Mouse (Mus musculus) hindbrain, embryonic 15.5 days (tissue): ENCODE measurements around the gene Lrrc61. TPM values are rescaled to one million over a fixed set of nuclear protein-coding genes. Genes with fewer than 3 reads are reported as not detected.

ENCODE experiments used
- ATAC-seq: fragments of 200-750 bp; cut with Nextera tagmentation; 2 replicates; pipeline ENCODE4 v1.8.0; 2017; ENCODE audit warnings: low read depth, moderate number of reproducible peaks, moderate TSS enrichment; ENCODE audit not compliant: low FRiP score
- H3K27ac ChIP-seq: fragments of 300-500 bp; sonication (generic); replicated peaks from 2 replicates; pipeline ENCODE4 v1.5.1; 2015; ENCODE audit warnings: mild to moderate bottlenecking, inconsistent platforms
- H3K27me3 ChIP-seq: fragments of 300-500 bp; sonication (generic); 2 replicates; pipeline ENCODE4 v1.6.1; 2015; ENCODE audit warnings: control low read depth, inconsistent platforms
- H3K36me3 ChIP-seq: fragments of 300-500 bp; sonication (generic); 2 replicates; pipeline ENCODE4 v1.6.1; 2015; ENCODE audit warnings: control low read depth, inconsistent platforms
- H3K4me1 ChIP-seq: fragments of 300-500 bp; sonication (generic); replicated peaks from 2 replicates; pipeline ENCODE4 v1.6.1; 2015; ENCODE audit warnings: control low read depth, inconsistent platforms
- H3K4me2 ChIP-seq: fragments of 300-500 bp; sonication (generic); 2 replicates; pipeline ENCODE4 v1.6.1; 2015; ENCODE audit warnings: moderate library complexity, mild to moderate bottlenecking, inconsistent platforms
- H3K4me3 ChIP-seq: fragments of 300-500 bp; sonication (generic); 2 replicates; pipeline ENCODE4 v1.5.1; 2015; ENCODE audit warnings: mild to moderate bottlenecking, inconsistent platforms
- H3K9ac ChIP-seq: fragments of 300-500 bp; sonication (generic); 2 replicates; pipeline ENCODE4 v1.6.1; 2015; ENCODE audit warnings: inconsistent platforms
- H3K9me3 ChIP-seq: fragments of 300-500 bp; sonication (generic); 2 replicates; pipeline ENCODE4 v1.6.1; 2016; ENCODE audit warnings: control low read depth, inconsistent platforms
- WGBS: fragments of 180-500 bp; shearing (Covaris S2); methylation state at CpG from one replicate; pipeline ENCODE4 v1.1.7; 2015; 5-methylcytosine and 5-hydroxymethylcytosine counted together
- polyA plus RNA-seq: library from polyadenylated mRNA; unstranded; fragments of >200 nt; fragmentation: Nextera tagmentation; extraction: Ambion mirVana; gene quantifications from 2 replicates; pipeline ENCODE4 v1.2.1, GENCODE M21; 2015

Lrrc61 gene
- polyA plus RNA-seq, 1 experiment from 2014 or later = 29.2 TPM

DNA sequence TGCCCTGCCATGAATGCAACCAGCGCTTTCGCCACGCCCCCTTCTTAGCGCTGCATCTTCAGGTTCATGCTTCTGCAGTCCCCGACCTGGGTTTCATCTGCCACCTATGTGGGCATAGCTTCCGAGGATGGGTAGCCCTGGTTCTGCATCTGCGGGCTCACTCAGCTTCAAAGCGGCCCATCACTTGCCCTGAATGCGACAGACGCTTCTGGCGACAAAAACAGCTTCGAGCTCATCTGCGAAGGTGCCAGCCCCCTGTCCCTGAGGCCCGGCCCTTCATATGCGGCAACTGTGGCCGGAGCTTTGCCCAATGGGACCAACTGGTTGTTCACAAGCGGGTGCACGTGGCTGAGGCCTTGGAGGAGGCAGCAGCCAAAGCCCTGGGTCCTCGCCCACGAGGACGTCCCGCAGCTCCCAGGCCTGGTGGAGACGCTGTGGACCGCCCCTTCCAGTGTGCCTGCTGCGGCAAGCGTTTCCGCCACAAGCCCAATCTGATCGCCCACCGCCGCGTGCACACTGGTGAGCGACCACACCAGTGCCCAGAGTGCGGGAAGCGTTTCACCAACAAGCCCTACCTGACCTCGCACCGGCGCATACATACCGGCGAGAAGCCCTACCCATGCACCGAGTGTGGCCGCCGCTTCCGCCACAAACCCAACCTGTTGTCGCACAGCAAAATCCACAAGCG is 42.1 kb downstream of the Lrrc61 start:
- no peak overlapping the region for H3K4me3 ChIP-seq
- no peaks in the 10 kb centered on the region for H3K27me3 ChIP-seq
- H3K9me3 ChIP-seq = peaks cover 22% of the 10 kb centered on the region
- WGBS = 96% methylated on average over 45 of the region's 45 CpGs
- peaks cover 31% of the 10 kb centered on the region for H3K4me1 ChIP-seq
- H3K27ac ChIP-seq = no peak overlapping the region
- no peak overlapping the region for H3K9ac ChIP-seq
- H3K4me2 ChIP-seq = no peak overlapping the region
- H3K36me3 ChIP-seq = peaks cover 46% of the 10 kb centered on the region
- ATAC-seq = no peak

DNA sequence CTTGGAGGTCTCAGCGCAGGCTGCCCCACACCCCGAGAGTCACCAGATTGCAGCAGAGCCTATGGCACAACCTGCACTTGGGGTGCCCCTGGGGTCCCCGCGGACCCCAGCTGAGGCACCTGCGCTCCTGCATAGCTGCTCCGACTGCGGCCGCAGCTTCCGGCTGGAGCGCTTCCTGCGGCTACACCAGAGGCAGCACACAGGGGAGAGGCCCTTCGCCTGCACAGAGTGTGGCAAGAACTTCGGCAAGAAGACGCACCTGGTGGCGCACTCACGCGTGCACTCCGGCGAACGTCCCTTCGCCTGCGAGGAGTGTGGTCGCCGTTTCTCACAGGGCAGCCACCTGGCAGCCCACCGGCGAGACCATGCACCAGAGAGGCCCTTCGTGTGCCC is 42.6 kb downstream of the Lrrc61 start:
- Histone ChIP-seq H3K4me1 (peaks cover 31% of the 10 kb centered on the region), H3K9ac (no peak overlapping the region), H3K4me3 (no peak overlapping the region), H3K36me3 (peaks cover 46% of the 10 kb centered on the region), H3K27ac (no peak overlapping the region), H3K9me3 (peaks cover 22% of the 10 kb centered on the region), H3K27me3 (no peaks in the 10 kb centered on the region), H3K4me2 (no peak overlapping the region)
- no peak for ATAC-seq
- WGBS = 97% methylated on average over 27 of the region's 27 CpGs

DNA sequence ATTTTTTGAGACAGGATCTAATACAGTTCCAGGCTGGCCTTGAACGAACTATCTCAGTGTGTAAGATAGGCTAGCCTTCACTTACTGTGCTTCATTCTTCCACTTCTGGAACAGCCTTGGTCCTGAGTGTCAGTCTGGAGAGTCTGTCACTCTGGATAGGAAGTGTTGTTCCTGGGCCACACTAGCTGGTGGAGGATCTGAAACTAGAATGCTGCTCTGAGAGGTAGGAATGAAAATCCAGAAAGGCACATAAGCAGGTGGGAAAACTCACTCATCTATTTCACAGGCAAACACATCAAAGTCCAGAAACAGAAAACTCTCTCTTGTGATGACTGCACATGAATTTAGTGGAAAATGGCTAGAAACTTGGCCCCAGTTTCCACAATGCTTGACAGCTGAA is 46.0 kb downstream of the Lrrc61 start:
- peaks cover 21% of the 10 kb centered on the region for H3K4me1 ChIP-seq
- H3K27me3 ChIP-seq = no peaks in the 10 kb centered on the region
- peak overlapping the region; percentile 95 for H3K27ac ChIP-seq
- H3K9ac ChIP-seq = no peak overlapping the region
- ATAC-seq = no peak
- H3K4me3 ChIP-seq = no peak overlapping the region
- WGBS = 95% methylated on average over 1 of the region's 1 CpGs
- peaks cover 22% of the 10 kb centered on the region for H3K9me3 ChIP-seq
- H3K36me3 ChIP-seq = peaks cover 46% of the 10 kb centered on the region
- no peak overlapping the region for H3K4me2 ChIP-seq

GRCm38 (mm10) chr6:48601271-48602079 is 46.9 kb downstream of the Lrrc61 start, which contains the start of gene Zfp775:
TSS of gene Zfp775 (plus strand) at chr6:48602063.
- 4% methylated on average over 42 of the region's 42 CpGs for WGBS

DNA sequence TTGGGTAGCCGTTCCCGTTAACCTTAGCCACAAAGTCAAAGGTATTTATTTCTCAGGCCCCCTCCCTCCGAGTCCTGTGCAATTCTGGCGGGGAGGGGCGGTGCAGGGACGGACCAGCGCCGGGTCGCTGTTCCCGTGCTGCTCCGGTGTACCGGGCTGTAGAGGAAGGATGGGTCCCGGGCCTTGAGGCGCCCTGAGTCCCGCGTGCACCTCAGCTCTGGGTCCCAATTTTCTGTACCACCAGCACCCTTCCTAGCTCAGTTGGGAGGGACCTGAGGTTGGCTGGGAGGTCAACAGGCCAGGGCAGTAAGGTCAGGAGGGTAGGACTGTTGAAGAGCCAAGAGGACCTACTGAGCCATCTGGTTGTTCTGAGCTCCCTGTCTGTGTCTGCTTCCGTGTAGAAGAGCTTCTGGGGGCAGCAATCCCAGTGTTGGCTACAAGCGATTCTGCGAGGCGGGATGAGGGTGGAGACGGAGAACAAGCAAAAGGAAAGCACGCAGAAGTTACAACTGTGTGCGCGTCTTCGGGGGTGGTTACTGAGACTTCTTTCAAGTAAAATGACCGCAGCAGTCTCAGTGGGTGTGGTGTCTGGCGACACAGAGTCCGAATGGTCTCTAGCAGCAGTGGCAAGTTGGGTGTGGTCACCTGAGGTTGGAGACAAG is 47.6 kb downstream of the Lrrc61 start:
- peak overlapping the region; percentile 95 for H3K27ac ChIP-seq
- ATAC-seq = peak; percentile 89
- peaks cover 30% of the 10 kb centered on the region for H3K36me3 ChIP-seq
- peaks cover 8% of the 10 kb centered on the region for H3K9me3 ChIP-seq
- peak overlapping the region; percentile 65 for H3K4me3 ChIP-seq
- H3K9ac ChIP-seq = peak overlapping the region; percentile 99
- H3K4me1 ChIP-seq = peaks cover 21% of the 10 kb centered on the region
- H3K27me3 ChIP-seq = no peaks in the 10 kb centered on the region
- peak overlapping the region; percentile 93 for H3K4me2 ChIP-seq
- WGBS = 0% methylated on average over 28 of the region's 28 CpGs

More at GRCm38 (mm10) chr6:48601271-48602079, 46.9 kb downstream of the Lrrc61 start, which contains the start of gene Zfp775:
- Histone ChIP-seq H3K27ac (peak within 1 kb of the TSS; percentile 95), H3K9ac (peak within 1 kb of the TSS; percentile 99), H3K36me3 (peaks cover 38% of the 10 kb centered on the region), H3K9me3 (peaks cover 15% of the 10 kb centered on the region), H3K4me3 (peak within 1 kb of the TSS; percentile 65), H3K4me1 (peaks cover 21% of the 10 kb centered on the region), H3K27me3 (no peaks in the 10 kb centered on the region), H3K4me2 (peak within 1 kb of the TSS; percentile 93)
- peak; percentile 99 for ATAC-seq

DNA sequence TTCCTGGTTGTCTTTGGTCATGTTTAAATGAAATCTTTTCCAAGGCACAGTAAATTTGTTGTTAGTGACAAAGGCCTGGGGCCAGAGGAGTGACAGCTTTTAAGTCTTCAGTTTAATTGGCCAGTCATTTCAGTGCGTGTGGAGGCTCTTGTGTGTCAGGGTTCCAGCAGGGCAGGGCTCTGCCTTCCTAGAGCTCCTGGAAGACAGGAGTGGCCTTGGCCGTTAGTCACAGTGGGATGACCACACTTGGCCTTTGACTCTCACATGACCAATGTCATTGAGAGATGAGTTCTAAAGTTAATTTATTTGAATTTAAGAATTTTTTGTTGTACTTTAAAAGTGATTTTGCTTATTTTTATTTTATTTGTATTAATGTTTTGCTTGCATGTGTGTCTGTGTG is 53.5 kb downstream of the Lrrc61 start:
- ATAC-seq = no peak
- no peak overlapping the region for H3K27ac ChIP-seq
- H3K9ac ChIP-seq = no peak overlapping the region
- H3K4me2 ChIP-seq = no peak overlapping the region
- no peaks in the 10 kb centered on the region for H3K27me3 ChIP-seq
- 66% methylated on average over 2 of the region's 2 CpGs for WGBS
- no peaks in the 10 kb centered on the region for H3K9me3 ChIP-seq
- no peak overlapping the region for H3K4me3 ChIP-seq
- peaks cover 6% of the 10 kb centered on the region; the same call in 1 of the 2 replicates for H3K4me1 ChIP-seq
- peaks cover 1% of the 10 kb centered on the region for H3K36me3 ChIP-seq

DNA sequence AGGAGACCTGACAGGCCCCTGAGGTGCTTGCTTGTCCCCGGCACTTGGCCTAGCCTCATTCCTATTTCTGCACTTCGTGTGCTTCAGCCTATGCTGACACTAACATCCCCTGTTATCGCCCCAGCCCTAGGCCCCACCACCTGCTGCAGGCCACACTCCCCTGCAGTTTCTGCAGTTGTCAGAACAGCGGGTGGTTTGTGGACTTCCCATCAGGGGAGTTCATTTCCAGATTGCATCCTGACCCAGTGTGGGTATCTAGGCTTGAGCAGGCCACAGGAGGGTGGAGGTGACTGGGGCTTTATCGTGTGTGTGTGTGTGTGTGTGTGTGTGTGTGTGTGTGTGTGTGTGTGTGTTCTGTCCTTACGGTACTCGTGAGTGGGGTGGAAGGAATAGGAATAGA is 54.9 kb downstream of the Lrrc61 start:
- Histone ChIP-seq H3K9me3 (no peaks in the 10 kb centered on the region), H3K4me2 (no peak overlapping the region), H3K4me3 (no peak overlapping the region), H3K27me3 (no peaks in the 10 kb centered on the region), H3K4me1 (0 out of 2 replicates have a peak, but pooled peaks cover 4% of the 10 kb centered on the region), H3K27ac (no peak overlapping the region), H3K9ac (no peak overlapping the region), H3K36me3 (peaks cover 14% of the 10 kb centered on the region)
- ATAC-seq = no peak; the same call in 1 of the 2 replicates
- 53% methylated on average over 7 of the region's 7 CpGs for WGBS

DNA sequence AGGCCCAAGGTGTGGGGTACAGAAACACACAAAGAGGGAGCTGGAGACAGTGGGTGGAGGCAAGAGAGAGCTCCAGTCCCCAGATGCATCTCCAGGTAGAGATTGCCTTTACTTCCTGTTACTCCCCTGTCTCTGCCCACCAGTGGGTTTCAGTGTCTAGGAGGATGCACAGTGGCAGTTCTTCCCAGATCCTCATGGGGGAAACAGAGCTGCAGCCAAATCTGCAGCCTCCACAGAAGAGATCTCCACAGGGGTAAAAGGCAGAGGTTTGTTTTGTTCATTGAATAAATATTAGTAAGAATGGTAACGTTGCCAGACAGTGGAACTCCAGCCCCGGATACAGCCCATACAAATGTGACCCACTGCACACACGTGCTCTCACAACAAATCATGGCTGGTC is 56.1 kb downstream of the Lrrc61 start:
- H3K9ac ChIP-seq = no peak overlapping the region
- H3K4me2 ChIP-seq = no peak overlapping the region
- WGBS = 70% methylated on average over 3 of the region's 3 CpGs
- H3K27me3 ChIP-seq = no peaks in the 10 kb centered on the region
- H3K4me1 ChIP-seq = 0 out of 2 replicates have a peak, but pooled peaks cover 4% of the 10 kb centered on the region
- peaks cover 19% of the 10 kb centered on the region for H3K36me3 ChIP-seq
- no peaks in the 10 kb centered on the region for H3K9me3 ChIP-seq
- no peak overlapping the region for H3K27ac ChIP-seq
- no peak overlapping the region for H3K4me3 ChIP-seq
- ATAC-seq = no peak

GRCm38 (mm10) chr6:48613464-48613863 is 58.9 kb downstream of the Lrrc61 start:
- Histone ChIP-seq H3K9ac (no peak overlapping the region), H3K4me3 (no peak overlapping the region), H3K4me2 (no peak overlapping the region), H3K9me3 (no peaks in the 10 kb centered on the region), H3K27me3 (no peaks in the 10 kb centered on the region), H3K4me1 (0 out of 2 replicates have a peak, but pooled peaks cover 4% of the 10 kb centered on the region), H3K36me3 (peaks cover 21% of the 10 kb centered on the region), H3K27ac (no peak overlapping the region)
- ATAC-seq = no peak
- 88% methylated on average over 4 of the region's 4 CpGs for WGBS

- no peaks in the 10 kb centered on the region for H3K27me3 ChIP-seq
- H3K4me3 ChIP-seq = no peak overlapping the region
- ATAC-seq = no peak
- H3K36me3 ChIP-seq = peaks cover 31% of the 10 kb centered on the region
- H3K4me2 ChIP-seq = no peak overlapping the region
- H3K4me1 ChIP-seq = no peaks in the 10 kb centered on the region
- no peak overlapping the region for H3K9ac ChIP-seq
- no peak overlapping the region for H3K27ac ChIP-seq
- no peaks in the 10 kb centered on the region for H3K9me3 ChIP-seq
- WGBS = 97% methylated on average over 5 of the region's 5 CpGs
Measured at GRCm38 (mm10) chr6:48614756-48615155, 60.2 kb downstream of the Lrrc61 start.

GRCm38 (mm10) chr6:48620031-48620430 is 65.4 kb downstream of the Lrrc61 start:
- no peaks in the 10 kb centered on the region for H3K27me3 ChIP-seq
- H3K9ac ChIP-seq = no peak overlapping the region
- H3K4me1 ChIP-seq = no peaks in the 10 kb centered on the region
- no peak overlapping the region for H3K4me2 ChIP-seq
- peaks cover 27% of the 10 kb centered on the region for H3K36me3 ChIP-seq
- H3K9me3 ChIP-seq = no peaks in the 10 kb centered on the region
- ATAC-seq = no peak
- H3K27ac ChIP-seq = no peak overlapping the region
- 95% methylated on average over 30 of the region's 30 CpGs for WGBS
- no peak overlapping the region for H3K4me3 ChIP-seq
